ENCODE assay signal across 8 mouse cellular contexts in genomic region chr12:32952416-32952815, GRCm38 (mm10). TPM values are rescaled to one million over a fixed set of nuclear protein-coding genes. Genes with fewer than 3 reads are reported as not detected.
DNase-seq lines count a peak whose midpoint lies in the region; ATAC-seq lines count a peak whose summit lies in the region.

No protein-coding gene starts in this region.

- H3K4me1 ChIP-seq in liver, embryonic 13.5 days (replicated peaks), result peaks cover 35% of the 10 kb centered on the region
- peaks cover 33% of the 10 kb centered on the region for H3K4me1 ChIP-seq in forebrain, embryonic 15.5 days

- H3K9me3 ChIP-seq in liver, embryonic 13.5 days (replicated peaks), result no peaks in the 10 kb centered on the region
- no peaks in the 10 kb centered on the region for H3K9me3 ChIP-seq in forebrain, embryonic 15.5 days

- no peak for ATAC-seq in liver, embryonic 13.5 days (ENCODE audit: low read depth)
- no peak for ATAC-seq in forebrain, embryonic 15.5 days (replicated peaks)

- H3K27me3 ChIP-seq in liver, embryonic 13.5 days, result no peaks in the 10 kb centered on the region
- no peaks in the 10 kb centered on the region for H3K27me3 ChIP-seq in forebrain, embryonic 15.5 days

- H3K4me2 ChIP-seq in liver, embryonic 13.5 days, result no peak overlapping the region; the same call in 1 of the 2 replicates
- H3K4me2 ChIP-seq in forebrain, embryonic 15.5 days (replicated peaks), result no peak overlapping the region

- H3K36me3 ChIP-seq in liver, embryonic 13.5 days, result no peaks in the 10 kb centered on the region
- no peaks in the 10 kb centered on the region for H3K36me3 ChIP-seq in forebrain, embryonic 15.5 days

- 21% methylated on average over 3 of the region's 3 CpGs for WGBS in liver, embryonic 13.5 days (ENCODE audit: insufficient replicate concordance)
- whole genome bisulfite sequencing in forebrain, embryonic 15.5 days, result 35% methylated on average over 3 of the region's 3 CpGs

- no peak overlapping the region for H3K9ac ChIP-seq in liver, embryonic 13.5 days
- H3K9ac ChIP-seq in forebrain, embryonic 15.5 days (replicated peaks), result no peak overlapping the region

- DNase-seq in layer of hippocampus, adult 11-12 months (ENCODE audit: low spot score), result peak; percentile 74
- DNase-seq in layer of hippocampus, adult 9-10 months (ENCODE audit: low spot score), result no peak
- DNase-seq in adrenal gland, adult 2 months, result peak; percentile 70
- DNase-seq in embryo, embryonic 9.5 days (ENCODE audit: extremely low spot score), result peak; percentile 29
- DNase-seq in kidney, adult 8-10 months, result peak; percentile 81 to 82
- DNase-seq in liver, embryonic 13.5 days, result peak; percentile 29
- DNase-seq in right cerebral cortex, postnatal 25 days, result peak; percentile 29

- 0 out of 2 replicates have a peak overlapping the region, but pooled peaks have one; percentile 3 for H3K27ac ChIP-seq in liver, embryonic 13.5 days
- no peak overlapping the region for H3K27ac ChIP-seq in forebrain, embryonic 15.5 days (replicated peaks)

- H3K4me3 ChIP-seq in liver, embryonic 13.5 days (replicated peaks), result no peak overlapping the region
- no peak overlapping the region for H3K4me3 ChIP-seq in forebrain, embryonic 15.5 days

RNA-seq across cellular contexts. Expression of gene Sypl, which starts 1.3 kb away (rescaled TPM):
- total RNA-seq in adrenal gland, adult 2 months (2021), result 100 to 1,000 TPM; 109 to 117 TPM
- polyA plus RNA-seq in adrenal gland, adult 2 months (2012; rRNA removed), result 27.4 and 41.4 TPM in 2 replicates
- polyA plus RNA-seq in liver, embryonic 13.5 days (2015; fragmentation: Nextera tagmentation; extraction: Ambion mirVana), result 42.4 and 54.7 TPM in 2 replicates
- 39.8 TPM in 2 replicates for polyA plus RNA-seq in forebrain, embryonic 15.5 days (2015; fragmentation: Nextera tagmentation; extraction: Ambion mirVana)
